9 mouse cellular contexts compared by ENCODE assay signal in the genomic region with DNA sequence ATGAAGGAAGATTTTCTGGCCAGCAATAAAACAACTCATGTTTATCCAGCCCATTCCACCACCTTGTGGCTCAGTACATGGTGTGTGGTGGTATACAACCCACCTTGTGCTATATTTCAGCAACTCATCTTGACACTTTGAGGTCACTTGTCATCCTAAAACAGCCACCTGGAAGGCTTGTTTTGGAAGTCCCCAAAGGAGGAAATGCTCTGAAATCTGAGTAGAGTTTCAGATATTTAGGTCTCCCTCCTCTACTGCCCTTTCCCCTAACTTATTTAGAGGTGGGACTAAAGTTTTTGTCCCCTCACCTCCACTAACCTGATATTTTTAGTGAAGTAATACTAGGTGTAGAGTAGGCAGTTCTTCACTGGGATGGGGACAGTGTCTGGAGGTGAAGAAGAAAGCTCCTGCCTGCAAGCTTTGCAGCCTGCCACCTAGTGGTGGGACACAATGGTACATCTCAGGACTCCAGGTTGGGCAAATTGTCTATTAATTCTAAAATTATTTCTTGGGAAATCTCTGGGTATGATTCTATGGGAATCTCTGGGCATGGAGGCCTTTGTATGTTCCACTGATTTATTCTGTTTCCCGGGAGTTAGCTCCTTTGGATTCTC. TPM values are rescaled to one million over a fixed set of nuclear protein-coding genes. Genes with fewer than 3 reads are reported as not detected.
DNase-seq lines count a peak whose midpoint lies in the region; ATAC-seq and TF ChIP-seq lines count a peak whose summit lies in the region.
"Had no signal": no experiment of that assay in that cellular context is flagged by ENCODE, and none has a peak within 500 bp of the region (broad histone marks: within the 10 kb centered on the region; RNA-seq: fewer than 3 reads in every experiment).

No protein-coding gene starts in this region.

- H3K4me1 ChIP-seq in ES-Bruce4 (ENCODE audit: control insufficient read depth, insufficient read depth, low read length): no peaks in the 10 kb centered on the region
- H3K4me1 ChIP-seq in embryonic facial prominence, embryonic 15.5 days: peaks cover 11% of the 10 kb centered on the region
- peaks cover 27% of the 10 kb centered on the region for H3K4me1 ChIP-seq in heart, embryonic 16.5 days (ENCODE audit: control insufficient read depth, insufficient read depth, low read length)
- no peaks in the 10 kb centered on the region; the same call in 1 of the 2 replicates for H3K4me1 ChIP-seq in lung, embryonic 14.5 days (ENCODE audit: insufficient read depth)
- 0 out of 2 replicates have a peak, but pooled peaks cover 3% of the 10 kb centered on the region for H3K4me1 ChIP-seq in olfactory bulb, adult 2 months (ENCODE audit: control insufficient read depth, insufficient read depth, low read length)

- no peak overlapping the region for H3K4me3 ChIP-seq in ES-Bruce4 (ENCODE audit: low read depth, low read length)
- 0 out of 2 replicates have a peak overlapping the region, but pooled peaks have one; percentile 92 for H3K4me3 ChIP-seq in embryonic facial prominence, embryonic 15.5 days (replicated peaks)
- peak overlapping the region; percentile 96 for H3K4me3 ChIP-seq in heart, embryonic 16.5 days (ENCODE audit: low read length)
- H3K4me3 ChIP-seq in lung, embryonic 14.5 days (ENCODE audit: low read depth, low read length): peak overlapping the region; percentile 79; the same call in 1 of the 2 replicates
- H3K4me3 ChIP-seq in olfactory bulb, adult 2 months (ENCODE audit: insufficient read depth, low read depth, low read length): no peak overlapping the region

- no peaks in the 10 kb centered on the region for H3K9me3 ChIP-seq in ES-Bruce4 (replicated peaks; ENCODE audit: control insufficient read depth, insufficient read depth, low read length, poor library complexity, severe bottlenecking)
- no peaks in the 10 kb centered on the region for H3K9me3 ChIP-seq in embryonic facial prominence, embryonic 15.5 days (replicated peaks)
- H3K9me3 ChIP-seq in heart, embryonic 16.5 days (replicated peaks; ENCODE audit: control insufficient read depth, low read length): no peaks in the 10 kb centered on the region
- H3K9me3 ChIP-seq in lung, embryonic 14.5 days (ENCODE audit: low read depth, low read length): no peaks in the 10 kb centered on the region
- H3K9me3 ChIP-seq: limb, embryonic 15.5 days had no signal

- TF ChIP-seq CTCF in ES-Bruce4 (IDR thresholded peaks at IDR 0.05; ENCODE audit: low read depth, low read length): peak; percentile 81
- TF ChIP-seq CTCF in lung, embryonic 14.5 days (IDR thresholded peaks at IDR 0.05; ENCODE audit: low read depth): peak; percentile 84
- 0 out of 2 replicates have a peak, but pooled peaks have one; percentile 11 for TF ChIP-seq CTCF in olfactory bulb, adult 2 months (IDR thresholded peaks at IDR 0.05; ENCODE audit: insufficient read depth, low read depth, low read length)

- DNase-seq in adrenal gland, postnatal 36 days: peak; percentile 74 to 82
- DNase-seq in kidney, postnatal 25 days: peak; percentile 79 to 89
- peak; percentile 80 for DNase-seq in lung, embryonic 14.5 days
- peak; percentile 63 to 69 for DNase-seq in thymus, postnatal 36 days

- ATAC-seq in embryonic facial prominence, embryonic 15.5 days (ENCODE audit: insufficient number of reproducible peaks, low FRiP score, low TSS enrichment, low read depth): no peak
- no peak for ATAC-seq in heart, embryonic 16.5 days (replicated peaks; ENCODE audit: extremely low read depth, insufficient read depth, low FRiP score)
- no peak for ATAC-seq in lung, embryonic 14.5 days (ENCODE audit: insufficient read depth)

- H3K36me3 ChIP-seq in ES-Bruce4 (ENCODE audit: control insufficient read depth, insufficient read depth, low read length, poor library complexity, severe bottlenecking): no peaks in the 10 kb centered on the region
- H3K36me3 ChIP-seq in embryonic facial prominence, embryonic 15.5 days: no peaks in the 10 kb centered on the region
- H3K36me3 ChIP-seq in heart, embryonic 16.5 days (ENCODE audit: control insufficient read depth, insufficient read depth): no peaks in the 10 kb centered on the region
- no peaks in the 10 kb centered on the region for H3K36me3 ChIP-seq in lung, embryonic 14.5 days (ENCODE audit: insufficient read depth)
- H3K36me3 ChIP-seq: limb, embryonic 15.5 days had no signal

- peak overlapping the region; percentile 81; the same call in 1 of the 2 replicates for H3K4me2 ChIP-seq in embryonic facial prominence, embryonic 15.5 days (replicated peaks)
- peak overlapping the region; percentile 82 for H3K4me2 ChIP-seq in heart, embryonic 16.5 days (ENCODE audit: low read depth, low read length)
- peak overlapping the region; percentile 81 for H3K4me2 ChIP-seq in lung, embryonic 14.5 days

- H3K27me3 ChIP-seq in ES-Bruce4 (ENCODE audit: control insufficient read depth, insufficient read depth, low read length, poor library complexity, severe bottlenecking): no peaks in the 10 kb centered on the region
- no peaks in the 10 kb centered on the region for H3K27me3 ChIP-seq in embryonic facial prominence, embryonic 15.5 days
- no peaks in the 10 kb centered on the region for H3K27me3 ChIP-seq in heart, embryonic 16.5 days (ENCODE audit: control insufficient read depth, insufficient read depth, low read length)
- H3K27me3 ChIP-seq in lung, embryonic 14.5 days (ENCODE audit: insufficient read depth, low read length): no peaks in the 10 kb centered on the region
- H3K27me3 ChIP-seq: limb, embryonic 15.5 days had no signal

- 19% methylated on average over 1 of the region's 1 CpGs for WGBS in embryonic facial prominence, embryonic 15.5 days
- 32% methylated on average over 1 of the region's 1 CpGs for WGBS in heart, embryonic 16.5 days
- 17% methylated on average over 1 of the region's 1 CpGs for WGBS in lung, embryonic 14.5 days
- WGBS in olfactory bulb, adult 2 months: 28% methylated on average over 1 of the region's 1 CpGs

- H3K27ac ChIP-seq in ES-Bruce4 (ENCODE audit: insufficient read depth, low read length): no peak overlapping the region
- no peak overlapping the region for H3K27ac ChIP-seq in embryonic facial prominence, embryonic 15.5 days (replicated peaks)
- no peak overlapping the region for H3K27ac ChIP-seq in heart, embryonic 16.5 days (ENCODE audit: low read length)
- H3K27ac ChIP-seq in lung, embryonic 14.5 days (ENCODE audit: low read depth): no peak overlapping the region
- no peak overlapping the region for H3K27ac ChIP-seq in olfactory bulb, adult 2 months (ENCODE audit: insufficient read depth, low read depth, low read length)
- H3K27ac ChIP-seq: limb, embryonic 15.5 days had no signal

- TF ChIP-seq EP300 in ES-Bruce4 (IDR thresholded peaks at IDR 0.05; ENCODE audit: insufficient read depth, low read depth, low read length): no peak

- H3K9ac ChIP-seq in ES-Bruce4 (ENCODE audit: low read depth, poor library complexity, severe bottlenecking): no peak overlapping the region
- H3K9ac ChIP-seq in embryonic facial prominence, embryonic 15.5 days: no peak overlapping the region
- peak overlapping the region; percentile 58 for H3K9ac ChIP-seq in heart, embryonic 16.5 days (ENCODE audit: low read length)
- H3K9ac ChIP-seq in lung, embryonic 14.5 days: peak overlapping the region; percentile 14; the same call in 1 of the 2 replicates
- H3K9ac ChIP-seq: limb, embryonic 15.5 days had no signal

- no peak for TF ChIP-seq POLR2A in ES-Bruce4 (IDR thresholded peaks at IDR 0.05; ENCODE audit: insufficient read depth, low read length)
- no peak for TF ChIP-seq POLR2A in olfactory bulb, adult 2 months (IDR thresholded peaks at IDR 0.05; ENCODE audit: insufficient read depth, low read depth, low read length)

RNA-seq across cellular contexts. Expression of gene Grk5, which starts 2.5 kb away (rescaled TPM):
- polyA plus RNA-seq in ES-Bruce4 (2011; ENCODE audit: insufficient read depth, insufficient read length, low read depth, missing spikeins): 1.2 and 1.3 TPM in 2 replicates
- total RNA-seq in adrenal gland, postnatal 36 days (2021): 10 to 100 TPM; 18.8 to 39.9 TPM
- polyA plus RNA-seq in embryonic facial prominence, embryonic 15.5 days (2015; fragmentation: Nextera tagmentation; extraction: Ambion mirVana): 2.1 and 2.8 TPM in 2 replicates
- 3.5 and 3.6 TPM in 2 replicates for polyA plus RNA-seq in heart, embryonic 16.5 days (2015; fragmentation: Nextera tagmentation; extraction: Ambion mirVana)
- 3.2 and 4.5 TPM in 2 replicates for polyA plus RNA-seq in lung, embryonic 14.5 days (2014; fragmentation: Nextera tagmentation; extraction: Ambion mirVana)
- not detected in 2 replicates for polyA plus RNA-seq in olfactory bulb, adult 2 months (2012; ENCODE audit: insufficient read depth, insufficient read length, low replicate concordance, missing spikeins)

RNA-seq across cellular contexts. Expression of gene Prdx3, which starts 17.7 kb away (rescaled TPM):
- polyA plus RNA-seq in ES-Bruce4 (2011; ENCODE audit: insufficient read depth, insufficient read length, low read depth, missing spikeins): 47.7 and 48.4 TPM in 2 replicates
- total RNA-seq in adrenal gland, postnatal 36 days (2021): 100 to 1,000 TPM; 854 to 863 TPM
- polyA plus RNA-seq in embryonic facial prominence, embryonic 15.5 days (2015; fragmentation: Nextera tagmentation; extraction: Ambion mirVana): 92.5 and 95.7 TPM in 2 replicates
- 202 and 217 TPM in 2 replicates for polyA plus RNA-seq in heart, embryonic 16.5 days (2015; fragmentation: Nextera tagmentation; extraction: Ambion mirVana)
- polyA plus RNA-seq in lung, embryonic 14.5 days (2014; fragmentation: Nextera tagmentation; extraction: Ambion mirVana): 115 and 125 TPM in 2 replicates
- not detected in 2 replicates for polyA plus RNA-seq in olfactory bulb, adult 2 months (2012; ENCODE audit: insufficient read depth, insufficient read length, low replicate concordance, missing spikeins)

RNA-seq across cellular contexts. Expression of gene Sfxn4, which starts 30.8 kb away (rescaled TPM):
- polyA plus RNA-seq in ES-Bruce4 (2011; ENCODE audit: insufficient read depth, insufficient read length, low read depth, missing spikeins): 1.8 and 2.8 TPM in 2 replicates
- 1 to 10 TPM; 5.2 to 5.4 TPM for total RNA-seq in adrenal gland, postnatal 36 days (2021)
- 7.5 and 9.2 TPM in 2 replicates for polyA plus RNA-seq in embryonic facial prominence, embryonic 15.5 days (2015; fragmentation: Nextera tagmentation; extraction: Ambion mirVana)
- 7.9 and 8.2 TPM in 2 replicates for polyA plus RNA-seq in heart, embryonic 16.5 days (2015; fragmentation: Nextera tagmentation; extraction: Ambion mirVana)
- 6.4 and 6.5 TPM in 2 replicates for polyA plus RNA-seq in lung, embryonic 14.5 days (2014; fragmentation: Nextera tagmentation; extraction: Ambion mirVana)
- polyA plus RNA-seq in olfactory bulb, adult 2 months (2012; ENCODE audit: insufficient read depth, insufficient read length, low replicate concordance, missing spikeins): not detected in 2 replicates

Comparison
In these comparisons a context has a peak if more than half of its experiments do, and no peak if none do; other contexts are left out.
1. H3K4me3 ChIP-seq: peak in embryonic facial prominence, embryonic 15.5 days (single experiment), heart, embryonic 16.5 days (single experiment) and lung, embryonic 14.5 days (single experiment); none in ES-Bruce4 (single experiment) and olfactory bulb, adult 2 months (single experiment).
2. H3K9ac ChIP-seq: peak in heart, embryonic 16.5 days (single experiment) and lung, embryonic 14.5 days (single experiment); none in ES-Bruce4 (single experiment) and embryonic facial prominence, embryonic 15.5 days (single experiment).
3. CTCF ChIP-seq: peak in every context shown above with its lines; median percentile 84 in lung, embryonic 14.5 days; 81 in ES-Bruce4; 11 in olfactory bulb, adult 2 months.
4. Peak in every context shown above with its lines, with median percentiles within 50 percentile points of each other: DNase-seq and H3K4me2 ChIP-seq.